Mouse (Mus musculus): ENCODE results near the gene Fuca1. TPM values are rescaled to one million over a fixed set of nuclear protein-coding genes. Genes with fewer than 3 reads are reported as not detected.
"Not testable (repeated sequence)": the region's sequence is repeated elsewhere in the genome, so short reads cannot be mapped to it uniquely, and the experiment has no call there.

Fuca1 gene
- polyA plus RNA-seq, 1 experiment from 2014 or later: 70.1 TPM

DNA sequence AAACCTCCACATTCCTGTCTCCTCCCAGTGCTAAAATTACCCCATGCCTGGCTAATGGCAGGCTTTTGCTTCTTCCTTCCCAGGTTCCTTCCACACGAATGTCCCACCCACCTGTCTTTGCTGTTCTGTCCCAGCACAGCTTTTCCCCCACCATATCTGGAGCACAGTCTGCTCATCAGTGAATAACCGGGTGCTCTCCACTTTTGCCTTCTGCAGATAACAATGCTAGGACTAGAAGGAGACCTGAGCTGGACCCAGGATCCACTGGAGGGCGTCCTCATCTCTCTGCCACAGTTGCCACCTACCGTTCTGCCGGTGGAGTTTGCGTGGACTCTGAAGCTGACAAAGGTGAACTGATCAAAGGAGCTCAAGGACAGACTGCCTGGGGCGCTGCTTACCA lies 18.3 kb downstream of the Fuca1 start:
- H3K9ac ChIP-seq (ENCODE audit: low read depth, low read length): no peak overlapping the region
- H3K36me3 ChIP-seq (ENCODE audit: control insufficient read depth, insufficient read depth, low read length): peaks cover 20% of the 10 kb centered on the region
- 86% methylated on average over 7 of the region's 7 CpGs for WGBS
- H3K9me3 ChIP-seq (replicated peaks; ENCODE audit: control insufficient read depth, low read length, poor library complexity, severe bottlenecking): no peaks in the 10 kb centered on the region; the same call in 1 of the 2 replicates
- no peak overlapping the region for H3K27ac ChIP-seq (ENCODE audit: low read length)
- H3K4me1 ChIP-seq (ENCODE audit: control insufficient read depth, insufficient read depth, low read length): no peaks in the 10 kb centered on the region
- ATAC-seq: no peak
- H3K4me3 ChIP-seq (ENCODE audit: low read depth, low read length): no peak overlapping the region
- H3K4me2 ChIP-seq (ENCODE audit: low read length): no peak overlapping the region
- H3K27me3 ChIP-seq (ENCODE audit: control insufficient read depth, insufficient read depth, low read depth, low read length): no peaks in the 10 kb centered on the region

DNA sequence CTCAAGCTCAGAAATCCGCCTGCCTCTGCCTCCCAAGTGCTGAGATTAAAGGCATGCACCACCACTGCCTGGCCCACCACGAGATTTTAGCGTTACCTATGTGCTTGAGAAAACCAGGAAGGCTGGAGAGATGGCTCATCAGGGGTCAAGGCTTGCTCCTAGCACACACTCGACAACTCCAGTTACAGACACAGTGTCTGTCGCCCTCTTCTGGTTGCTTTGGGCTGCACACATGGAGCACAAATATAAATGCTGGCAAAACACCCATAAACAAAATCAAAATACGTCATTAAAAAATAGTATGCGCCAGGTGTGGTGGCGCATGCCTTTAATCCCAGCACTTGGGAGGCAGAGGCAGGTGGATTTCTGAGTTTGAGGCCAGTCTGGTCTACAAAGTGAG lies 20.5 kb downstream of the Fuca1 start:
- H3K36me3 ChIP-seq (ENCODE audit: control insufficient read depth, insufficient read depth, low read length): peaks cover 15% of the 10 kb centered on the region
- H3K27me3 ChIP-seq (ENCODE audit: control insufficient read depth, insufficient read depth, low read depth, low read length); H3K4me2 ChIP-seq (ENCODE audit: low read length); ATAC-seq; H3K9ac ChIP-seq (ENCODE audit: low read depth, low read length); H3K9me3 ChIP-seq (replicated peaks; ENCODE audit: control insufficient read depth, low read length, poor library complexity, severe bottlenecking); H3K4me1 ChIP-seq (ENCODE audit: control insufficient read depth, insufficient read depth, low read length); H3K4me3 ChIP-seq (ENCODE audit: low read depth, low read length); H3K27ac ChIP-seq (ENCODE audit: low read length): not testable (repeated sequence)
- 85% methylated on average over 8 of the region's 8 CpGs for WGBS

DNA sequence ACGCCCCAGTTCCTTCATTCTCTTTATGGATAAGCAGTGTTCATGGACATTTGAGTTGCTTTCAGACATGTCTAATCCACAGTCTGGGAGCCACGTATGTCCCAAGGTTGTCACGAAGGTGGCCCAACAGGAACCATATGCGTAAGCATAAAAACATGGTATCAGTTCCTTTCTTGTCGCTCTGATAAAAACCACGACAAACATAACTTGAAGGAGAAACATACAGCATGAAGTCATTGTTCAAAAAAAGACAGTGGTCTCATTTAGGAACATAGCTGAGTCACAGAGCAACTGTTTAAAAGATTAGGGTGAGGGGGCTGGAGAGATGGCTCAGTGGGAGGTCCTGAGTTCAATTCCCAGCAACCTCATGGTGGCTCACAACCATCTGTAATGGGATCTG lies 21.7 kb downstream of the Fuca1 start:
- peaks cover 5% of the 10 kb centered on the region; the same call in 1 of the 2 replicates for H3K4me1 ChIP-seq (ENCODE audit: control insufficient read depth, insufficient read depth, low read length)
- H3K27ac ChIP-seq (ENCODE audit: low read length): no peak overlapping the region
- ATAC-seq: no peak
- 89% methylated on average over 6 of the region's 6 CpGs for WGBS
- H3K4me2 ChIP-seq (ENCODE audit: low read length): no peak overlapping the region
- no peak overlapping the region for H3K4me3 ChIP-seq (ENCODE audit: low read depth, low read length)
- no peak overlapping the region for H3K9ac ChIP-seq (ENCODE audit: low read depth, low read length)
- no peaks in the 10 kb centered on the region; the same call in 1 of the 2 replicates for H3K9me3 ChIP-seq (replicated peaks; ENCODE audit: control insufficient read depth, low read length, poor library complexity, severe bottlenecking)
- no peaks in the 10 kb centered on the region for H3K27me3 ChIP-seq (ENCODE audit: control insufficient read depth, insufficient read depth, low read depth, low read length)
- peaks cover 15% of the 10 kb centered on the region for H3K36me3 ChIP-seq (ENCODE audit: control insufficient read depth, insufficient read depth, low read length)

DNA sequence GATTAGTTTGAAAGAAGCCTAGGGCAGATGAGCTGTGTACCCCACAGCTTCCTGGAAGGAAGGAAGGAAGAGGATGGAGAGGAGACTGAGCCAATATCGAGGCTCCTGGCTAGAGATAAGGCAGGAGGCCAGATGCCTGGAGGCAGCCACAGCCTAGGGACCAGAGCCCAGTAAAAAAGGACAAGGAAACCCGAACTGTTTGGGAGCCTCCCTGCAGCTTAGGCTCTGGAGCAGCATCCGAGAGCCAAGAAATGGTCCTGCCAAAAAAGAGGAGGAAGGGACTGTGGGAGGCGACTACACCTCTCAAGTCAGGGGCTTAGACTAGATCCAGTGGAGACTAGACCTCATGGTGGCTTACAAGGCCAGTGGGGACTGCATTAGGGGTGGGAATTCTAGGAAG lies 22.9 kb downstream of the Fuca1 start:
- peaks cover 15% of the 10 kb centered on the region for H3K36me3 ChIP-seq (ENCODE audit: control insufficient read depth, insufficient read depth, low read length)
- no peaks in the 10 kb centered on the region; the same call in 1 of the 2 replicates for H3K9me3 ChIP-seq (replicated peaks; ENCODE audit: control insufficient read depth, low read length, poor library complexity, severe bottlenecking)
- no peak overlapping the region for H3K4me2 ChIP-seq (ENCODE audit: low read length)
- no peak overlapping the region for H3K4me3 ChIP-seq (ENCODE audit: low read depth, low read length)
- no peak overlapping the region for H3K9ac ChIP-seq (ENCODE audit: low read depth, low read length)
- no peak for ATAC-seq
- peaks cover 12% of the 10 kb centered on the region for H3K4me1 ChIP-seq (ENCODE audit: control insufficient read depth, insufficient read depth, low read length)
- H3K27me3 ChIP-seq (ENCODE audit: control insufficient read depth, insufficient read depth, low read depth, low read length): no peaks in the 10 kb centered on the region
- 67% methylated on average over 4 of the region's 4 CpGs for WGBS
- no peak overlapping the region for H3K27ac ChIP-seq (ENCODE audit: low read length)

DNA sequence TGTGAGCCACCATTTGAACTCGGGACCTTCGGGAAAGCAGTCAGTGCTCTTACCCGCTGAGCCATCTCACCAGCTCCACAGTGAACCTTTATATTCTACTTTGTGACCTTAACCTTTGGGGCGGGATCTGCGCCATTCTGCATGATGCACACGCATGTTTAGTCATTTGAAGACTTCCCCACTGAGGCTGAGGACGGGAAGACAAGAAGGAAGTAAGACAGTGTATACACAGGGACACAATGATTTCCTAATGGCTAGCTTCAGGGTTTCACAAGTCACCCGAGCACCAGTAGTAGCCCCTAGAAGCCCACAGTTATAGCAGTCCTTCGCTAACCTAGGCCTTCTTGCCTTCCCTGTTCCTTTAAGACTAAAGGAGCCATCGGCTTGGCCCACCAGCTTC lies 25.2 kb downstream of the Fuca1 start:
- Histone ChIP-seq H3K4me2 (ENCODE audit: low read length) (peak overlapping the region; percentile 87), H3K27me3 (ENCODE audit: control insufficient read depth, insufficient read depth, low read depth, low read length) (no peaks in the 10 kb centered on the region), H3K9me3 (replicated peaks; ENCODE audit: control insufficient read depth, low read length, poor library complexity, severe bottlenecking) (no peaks in the 10 kb centered on the region; the same call in 1 of the 2 replicates), H3K4me3 (ENCODE audit: low read depth, low read length) (peak overlapping the region; percentile 65), H3K4me1 (ENCODE audit: control insufficient read depth, insufficient read depth, low read length) (peaks cover 16% of the 10 kb centered on the region), H3K36me3 (ENCODE audit: control insufficient read depth, insufficient read depth, low read length) (peaks cover 5% of the 10 kb centered on the region), H3K27ac (ENCODE audit: low read length) (peak overlapping the region; percentile 72), H3K9ac (ENCODE audit: low read depth, low read length) (peak overlapping the region; percentile 73)
- 79% methylated on average over 10 of the region's 10 CpGs for WGBS
- peak; percentile 59 for ATAC-seq

DNA sequence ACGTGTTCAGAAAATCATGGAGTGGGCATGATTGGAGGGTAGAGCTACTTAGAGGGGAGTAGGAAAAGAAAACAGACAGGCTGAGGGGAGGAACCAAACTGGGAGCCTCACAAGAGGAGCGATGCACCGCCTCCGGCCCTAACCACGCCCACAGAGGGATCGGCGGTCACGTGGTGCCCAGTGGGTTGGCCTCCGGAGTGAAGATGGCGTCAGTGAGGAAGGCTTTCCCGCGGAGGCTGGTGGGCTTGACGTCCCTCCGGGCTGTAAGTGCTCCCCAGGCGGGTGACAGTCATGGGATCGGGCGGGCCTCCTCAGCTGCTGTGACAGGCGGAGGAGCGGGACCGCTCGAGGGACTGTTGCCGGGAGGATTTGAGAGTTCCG lies 25.7 kb downstream of the Fuca1 start, which contains the start of gene Hmgcl:
TSS of gene Hmgcl (plus strand) at position 171 of the 381 bp plus-strand sequence.
- H3K9me3 ChIP-seq (replicated peaks; ENCODE audit: control insufficient read depth, low read length, poor library complexity, severe bottlenecking): no peaks in the 10 kb centered on the region
- peak; percentile 90 for ATAC-seq
- H3K4me3 ChIP-seq (ENCODE audit: low read depth, low read length): peak within 1 kb of the TSS; percentile 65
- WGBS: 1% methylated on average over 23 of the region's 23 CpGs
- H3K9ac ChIP-seq (ENCODE audit: low read depth, low read length): peak within 1 kb of the TSS; percentile 73
- peak within 1 kb of the TSS; percentile 72 for H3K27ac ChIP-seq (ENCODE audit: low read length)
- no peaks in the 10 kb centered on the region for H3K27me3 ChIP-seq (ENCODE audit: control insufficient read depth, insufficient read depth, low read depth, low read length)
- H3K4me2 ChIP-seq (ENCODE audit: low read length): peak within 1 kb of the TSS; percentile 87
- peaks cover 16% of the 10 kb centered on the region for H3K4me1 ChIP-seq (ENCODE audit: control insufficient read depth, insufficient read depth, low read length)
- H3K36me3 ChIP-seq (ENCODE audit: control insufficient read depth, insufficient read depth, low read length): peaks cover 8% of the 10 kb centered on the region; the same call in 1 of the 2 replicates

DNA sequence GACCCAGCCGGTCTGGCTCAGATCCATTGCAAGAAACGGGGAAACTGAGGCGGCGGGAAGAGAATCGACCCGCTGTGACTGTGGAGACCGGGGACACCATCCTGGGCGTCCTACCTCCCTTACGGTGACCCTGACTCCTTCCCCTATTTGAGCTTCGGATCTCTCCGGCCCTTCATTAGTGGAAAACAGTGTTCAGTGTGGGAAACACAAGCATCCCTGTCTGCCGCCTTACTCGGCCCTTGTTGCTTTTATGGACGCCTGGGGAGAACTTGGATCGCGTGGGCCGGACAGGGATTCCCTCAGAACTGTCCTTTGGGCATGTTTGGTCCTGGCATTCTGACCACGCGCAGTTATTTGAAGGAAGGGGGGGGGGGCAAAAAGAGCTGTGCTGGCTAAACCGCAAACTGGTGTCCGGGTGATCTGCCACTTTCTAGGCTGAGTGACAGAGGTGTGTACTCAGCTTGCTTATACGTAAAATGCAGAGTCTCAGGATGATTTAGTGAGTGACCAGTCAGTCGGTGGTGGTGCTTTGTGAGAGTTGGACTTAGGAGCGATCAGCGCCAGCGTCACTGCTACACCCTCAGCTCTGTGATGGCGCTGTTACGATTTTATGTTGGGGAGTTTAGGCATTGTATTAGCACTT lies 26.2 kb downstream of the Fuca1 start:
- no peak; the same call in none of the 2 replicates for ATAC-seq

DNA sequence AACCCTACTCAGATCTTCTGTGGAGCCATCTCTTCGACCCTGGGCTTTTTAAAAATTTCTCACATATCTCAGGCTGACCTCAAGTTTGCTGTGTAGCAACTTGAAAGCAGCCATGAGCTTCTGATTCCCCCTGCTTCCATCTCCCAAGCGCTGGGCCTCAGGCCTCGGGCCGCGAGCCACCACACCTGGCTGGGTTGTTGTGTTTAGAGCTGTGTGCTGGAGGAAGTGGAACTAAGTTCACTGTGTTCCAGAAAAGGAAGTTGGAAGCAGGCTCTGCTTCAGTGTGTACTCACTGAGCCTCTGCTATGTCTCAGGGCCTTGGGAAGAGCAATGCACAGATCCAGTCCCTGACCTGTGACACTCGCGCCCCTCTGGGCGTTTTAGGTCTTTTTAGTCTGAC lies 27.6 kb downstream of the Fuca1 start:
- no peak for ATAC-seq
- H3K27me3 ChIP-seq (ENCODE audit: control insufficient read depth, insufficient read depth, low read depth, low read length): no peaks in the 10 kb centered on the region
- H3K4me2 ChIP-seq (ENCODE audit: low read length): no peak overlapping the region
- H3K4me3 ChIP-seq (ENCODE audit: low read depth, low read length): no peak overlapping the region
- H3K4me1 ChIP-seq (ENCODE audit: control insufficient read depth, insufficient read depth, low read length): peaks cover 16% of the 10 kb centered on the region
- H3K9me3 ChIP-seq (replicated peaks; ENCODE audit: control insufficient read depth, low read length, poor library complexity, severe bottlenecking): no peaks in the 10 kb centered on the region
- WGBS: 93% methylated on average over 8 of the region's 8 CpGs
- peaks cover 10% of the 10 kb centered on the region for H3K36me3 ChIP-seq (ENCODE audit: control insufficient read depth, insufficient read depth, low read length)
- H3K27ac ChIP-seq (ENCODE audit: low read length): no peak overlapping the region
- peak overlapping the region; percentile 34; the same call in 1 of the 2 replicates for H3K9ac ChIP-seq (ENCODE audit: low read depth, low read length)

More for the DNA sequence above, 26.2 kb downstream of the Fuca1 start:
- Histone ChIP-seq H3K4me2 (ENCODE audit: low read length) (peak overlapping the region; percentile 87), H3K27me3 (ENCODE audit: control insufficient read depth, insufficient read depth, low read depth, low read length) (no peaks in the 10 kb centered on the region), H3K9me3 (replicated peaks; ENCODE audit: control insufficient read depth, low read length, poor library complexity, severe bottlenecking) (no peaks in the 10 kb centered on the region), H3K36me3 (ENCODE audit: control insufficient read depth, insufficient read depth, low read length) (peaks cover 8% of the 10 kb centered on the region; the same call in 1 of the 2 replicates), H3K27ac (ENCODE audit: low read length) (peak overlapping the region; percentile 72), H3K9ac (ENCODE audit: low read depth, low read length) (peak overlapping the region; percentile 73), H3K4me3 (ENCODE audit: low read depth, low read length) (peak overlapping the region; percentile 65), H3K4me1 (ENCODE audit: control insufficient read depth, insufficient read depth, low read length) (peaks cover 16% of the 10 kb centered on the region)
- 2% methylated on average over 28 of the region's 28 CpGs for WGBS

DNA sequence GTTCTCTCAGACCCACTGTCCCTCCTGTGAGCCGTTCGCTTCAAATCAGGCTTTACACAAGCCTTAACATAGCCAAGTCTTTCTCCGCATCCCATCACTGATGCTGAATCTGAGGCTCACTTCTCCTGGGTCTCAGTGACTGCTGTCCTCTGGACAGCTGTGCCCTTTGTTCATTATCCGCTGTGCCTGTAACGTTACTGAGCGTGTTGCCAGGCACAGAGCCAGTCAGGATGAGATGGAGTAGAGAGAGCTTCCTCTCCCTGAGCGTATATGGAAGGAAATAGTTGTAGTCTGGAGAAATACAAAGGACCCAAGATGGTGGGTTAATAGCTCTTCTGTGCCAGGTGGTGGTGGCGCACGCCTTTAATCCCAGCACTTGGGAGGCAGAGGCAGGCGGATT lies 28.9 kb downstream of the Fuca1 start:
- Histone ChIP-seq H3K36me3 (ENCODE audit: control insufficient read depth, insufficient read depth, low read length) (peaks cover 12% of the 10 kb centered on the region), H3K4me2 (ENCODE audit: low read length) (no peak overlapping the region), H3K9ac (ENCODE audit: low read depth, low read length) (no peak overlapping the region), H3K27ac (ENCODE audit: low read length) (no peak overlapping the region), H3K4me3 (ENCODE audit: low read depth, low read length) (no peak overlapping the region), H3K27me3 (ENCODE audit: control insufficient read depth, insufficient read depth, low read depth, low read length) (no peaks in the 10 kb centered on the region), H3K4me1 (ENCODE audit: control insufficient read depth, insufficient read depth, low read length) (peaks cover 16% of the 10 kb centered on the region), H3K9me3 (replicated peaks; ENCODE audit: control insufficient read depth, low read length, poor library complexity, severe bottlenecking) (no peaks in the 10 kb centered on the region)
- ATAC-seq: no peak
- 81% methylated on average over 10 of the region's 10 CpGs for WGBS

All from midbrain, embryonic 16.5 days (tissue).